Comparison of ENCODE assay signal across 10 mouse cellular contexts in the genomic region with DNA sequence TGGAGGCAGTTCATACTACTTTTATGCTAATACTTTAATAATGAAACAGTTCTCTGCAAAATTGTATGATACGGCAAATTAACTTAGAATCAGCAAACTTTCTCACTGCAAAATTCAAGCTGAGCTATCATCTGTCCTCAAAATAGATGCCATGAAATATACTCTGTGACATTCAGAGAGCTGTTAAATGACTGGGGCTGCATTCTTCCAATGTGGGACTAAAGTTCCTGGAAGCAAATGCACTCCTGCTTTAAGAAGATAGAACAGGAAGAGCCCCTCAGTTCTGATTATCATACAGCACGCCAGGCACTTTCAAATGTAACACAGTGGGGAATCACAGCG.
"Had no signal": no experiment of that assay in that cellular context is flagged by ENCODE, and none has a peak within 500 bp of the region (broad histone marks: within the 10 kb centered on the region; RNA-seq: fewer than 3 reads in every experiment).

No protein-coding gene starts in this region.

- ATAC-seq: liver, postnatal 0 days; lung, postnatal 0 days had no signal

- H3K4me3 ChIP-seq: left cerebral cortex, adult 2 months had no signal

- DNase-seq: kidney, adult 9 months; kidney, postnatal 14 days; kidney, postnatal 4 days; liver, postnatal 0 days; lung, embryonic 14.5 days; midbrain, embryonic 14.5 days; thymus, adult 18-20 months; thymus, postnatal 36 days had no signal
